Mouse (Mus musculus) cerebellum, adult 8-10 months (tissue): ENCODE data around the gene Nek7.

Experiments
- DNase-seq: peaks from one replicate; pipeline ENCODE4 v3.0.0; 2022

Gene Nek7

GRCm38 (mm10) chr1:138507446-138508043 lies 112.4 kb downstream of the Nek7 start:
- DNase-seq = no peak

GRCm38 (mm10) chr1:138507014-138507413 lies 112.9 kb downstream of the Nek7 start:
- DNase-seq = no peak

DNA sequence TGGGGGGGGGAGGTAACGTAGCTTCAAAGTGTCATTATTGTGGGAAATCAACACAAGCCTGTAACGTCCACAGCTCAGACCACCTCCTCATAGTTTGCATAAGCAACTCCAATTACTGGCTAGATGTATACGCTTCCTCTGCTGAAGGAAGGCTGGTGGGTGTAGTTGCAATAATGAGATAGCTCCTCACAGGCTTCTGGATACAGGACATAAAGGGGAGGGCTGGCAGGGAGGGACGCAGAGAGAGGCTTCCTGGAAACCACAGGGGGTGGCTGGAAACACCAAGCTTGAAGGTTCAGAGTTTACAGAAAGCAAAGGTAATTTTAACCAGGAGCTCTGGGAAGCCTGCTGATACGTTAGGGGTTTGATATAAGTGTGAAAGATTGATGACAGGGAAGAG lies 115.7 kb downstream of the Nek7 start:
- DNase-seq = no peak

DNA sequence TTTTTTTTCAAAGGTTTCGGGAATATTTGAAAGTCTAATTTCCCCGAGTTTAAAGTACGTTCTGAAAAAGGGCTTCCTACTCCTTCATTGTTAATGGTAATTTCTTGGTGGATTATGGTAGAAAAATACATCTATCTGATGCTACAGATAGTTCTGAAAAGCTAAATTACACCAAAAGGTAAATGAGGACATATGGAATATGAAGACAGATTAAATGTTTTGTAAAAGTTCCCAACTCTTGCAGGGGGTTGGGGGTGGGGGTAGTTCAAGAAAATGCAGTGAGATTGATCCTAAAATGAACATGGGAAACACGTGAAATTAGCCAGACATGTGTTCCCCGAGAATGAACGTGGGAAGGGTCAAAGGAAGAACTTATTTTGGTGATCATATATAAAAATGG lies 119.2 kb downstream of the Nek7 start:
- DNase-seq = no peak

DNA sequence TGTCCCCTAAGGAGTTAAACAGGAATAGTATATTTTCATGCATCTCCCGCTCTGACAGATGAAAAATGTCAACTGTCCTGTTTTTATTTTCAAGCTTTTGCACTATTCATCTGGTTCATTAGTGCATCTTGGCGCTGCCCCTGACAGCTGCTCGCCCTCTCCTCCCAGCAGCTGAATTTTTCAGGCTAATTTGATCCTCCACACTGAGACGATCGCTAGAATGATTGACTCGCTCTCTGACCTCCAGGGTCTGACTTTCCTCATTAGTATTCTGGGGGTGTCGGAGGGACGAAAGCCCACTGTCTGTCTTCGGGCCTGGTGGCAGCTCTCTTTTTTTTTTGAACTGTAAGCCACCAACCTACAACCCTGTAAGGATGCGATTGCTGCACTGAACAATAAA lies 119.8 kb downstream of the Nek7 start:
- no peak for DNase-seq

DNA sequence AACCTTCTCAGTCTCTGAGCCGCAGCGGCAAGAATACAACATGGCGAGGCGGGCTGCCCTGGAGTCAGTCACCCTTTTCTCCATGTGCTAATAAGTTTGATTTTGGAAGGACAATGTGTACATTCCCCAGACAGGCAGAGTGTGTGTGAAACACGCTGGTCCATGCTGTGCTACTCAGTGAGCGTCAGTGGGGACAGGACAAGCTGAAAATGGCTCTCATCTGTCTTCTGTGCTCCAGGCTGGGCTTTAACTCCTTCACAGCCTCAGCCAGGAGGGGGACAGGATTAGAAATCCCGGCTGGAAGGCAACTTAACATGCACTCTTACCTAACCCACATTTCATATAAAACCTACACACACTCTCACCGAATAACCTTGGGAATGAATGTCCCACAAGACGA lies 120.5 kb downstream of the Nek7 start:
- no peak for DNase-seq

- DNase-seq = no peak
Observed at GRCm38 (mm10) chr1:138491382-138492097, 128.4 kb downstream of the Nek7 start.

- no peak for DNase-seq
Observed at GRCm38 (mm10) chr1:138487569-138487968, 132.4 kb downstream of the Nek7 start.

- no peak for DNase-seq
Observed at GRCm38 (mm10) chr1:138480694-138481093, 139.2 kb downstream of the Nek7 start.

GRCm38 (mm10) chr1:138465352-138465751 lies 154.6 kb downstream of the Nek7 start:
- DNase-seq = no peak

GRCm38 (mm10) chr1:138461425-138461824 lies 158.5 kb downstream of the Nek7 start:
- DNase-seq = no peak

DNA sequence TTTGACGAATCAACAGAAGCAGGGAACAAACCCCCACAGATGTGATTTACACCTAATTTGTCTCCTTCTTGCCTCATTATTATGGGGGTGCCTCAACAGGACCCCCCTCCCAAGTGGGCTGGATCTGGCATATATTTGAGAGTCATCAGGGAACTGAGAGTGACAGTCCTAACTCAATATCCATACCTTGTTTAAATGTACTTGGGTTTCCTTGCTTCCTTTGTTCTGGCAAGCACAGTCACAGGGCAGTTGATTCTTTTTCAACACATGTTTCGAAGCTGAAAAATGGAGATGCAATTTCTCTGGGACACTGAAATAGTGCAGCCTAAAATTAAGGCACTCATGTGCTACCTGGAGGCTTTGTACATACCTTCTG lies 170.5 kb downstream of the Nek7 start:
- DNase-seq = no peak

GRCm38 (mm10) chr1:138448635-138449475 lies 171.1 kb downstream of the Nek7 start:
- DNase-seq = no peak

DNA sequence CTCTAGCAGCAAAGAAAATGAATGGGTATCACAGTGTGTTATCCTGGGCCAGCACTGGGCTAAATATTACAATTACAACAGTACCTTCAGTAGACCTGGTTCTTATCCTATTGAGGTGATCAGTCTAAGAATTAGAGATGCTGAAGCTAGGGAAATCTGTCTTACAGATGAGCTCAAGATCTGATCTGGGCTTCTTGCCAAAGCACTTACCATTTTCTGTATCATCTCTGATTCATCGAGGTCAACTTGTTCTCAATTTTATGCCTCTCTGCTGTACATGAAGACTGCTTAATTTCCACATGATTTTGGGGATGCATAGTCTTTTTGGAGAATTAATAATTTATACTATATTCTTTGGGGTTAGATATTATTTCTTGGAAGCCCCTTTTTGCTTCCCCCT lies 173.1 kb downstream of the Nek7 start:
- DNase-seq = no peak
